Mouse (Mus musculus): Measurements from ENCODE around the gene Tab2. TPM values are rescaled to one million over a fixed set of nuclear protein-coding genes. Genes with fewer than 3 reads are reported as not detected.

The Tab2 gene
- total and polyA plus RNA-seq, 3 experiments: 13.7 to 43.5 (median 30.4) TPM

GRCm38 (mm10) chr10:7968747-7969280 is 12.8 kb upstream of the Tab2 start:
- no peaks in the 10 kb centered on the region for H3K9me3 ChIP-seq (replicated peaks; ENCODE audit: low read length)

GRCm38 (mm10) chr10:7967096-7967495 is 11.1 kb upstream of the Tab2 start:
- Histone ChIP-seq H3K36me3 (replicated peaks in 1 of 2; ENCODE audit: control insufficient read depth in 1 of 2, insufficient read depth in 1 of 2, low read length in 1 of 2) (no peaks in the 10 kb centered on the region), H3K4me3 (replicated peaks in 1 of 3; ENCODE audit: low read depth in 2 of 3, low read length in 2 of 3, poor library complexity in 1 of 3) (no peak overlapping the region), H3K4me1 (ENCODE audit: control insufficient read depth in 1 of 2, insufficient read depth in 2 of 2) (no peaks in the 10 kb centered on the region), H3K4me2 (ENCODE audit: insufficient read depth, low read depth, poor library complexity, severe bottlenecking) (no peak overlapping the region), H3K27me3 (replicated peaks) (no peaks in the 10 kb centered on the region), H3K9ac (ENCODE audit: insufficient read depth, low read depth) (no peak overlapping the region), H3K27ac (ENCODE audit: insufficient read depth, low read depth) (no peak overlapping the region), H3K9me3 (replicated peaks; ENCODE audit: low read length) (no peaks in the 10 kb centered on the region), H3K79me2 (replicated peaks; ENCODE audit: control insufficient read depth, extremely low read depth, insufficient read depth, poor library complexity, severe bottlenecking) (no peaks in the 10 kb centered on the region)
- dilution Hi-C loops (cut with MboI; ENCODE audit: extremely low pct_ligation_motif_present, extremely low pct_unique_long_range_greater_than_20kb, low sequenced_read_pairs) (no loop called here), in situ Hi-C loops (cut with MboI; ENCODE audit: low pct_ligation_motif_present, low pct_unique_long_range_greater_than_20kb, low sequenced_read_pairs) (no loop called here)
- no peak for TF ChIP-seq MAX (IDR thresholded peaks at IDR 0.05; ENCODE audit: low read length)
- TF ChIP-seq CHD1 (IDR thresholded peaks at IDR 0.05; ENCODE audit: low read depth, low read length): no peak
- TF ChIP-seq ETS1 (conservative IDR thresholded peaks at IDR 0.05; ENCODE audit: low read depth, low read length): no peak
- TF ChIP-seq SIN3A (IDR thresholded peaks at IDR 0.05; ENCODE audit: low read length): no peak
- TF ChIP-seq POLR2A (IDR thresholded peaks at IDR 0.05; ENCODE audit: low read depth, low read length): no peak
- TF ChIP-seq USF1 (IDR thresholded peaks at IDR 0.05; ENCODE audit: low read depth, low read length): no peak
- no peak for TF ChIP-seq MAFK (IDR thresholded peaks at IDR 0.05; ENCODE audit: insufficient replicate concordance, low read length)
- no peak for TF ChIP-seq USF2 (conservative IDR thresholded peaks at IDR 0.05; ENCODE audit: low read depth, low read length)
- no peak for TF ChIP-seq ZC3H11A (IDR thresholded peaks at IDR 0.05; ENCODE audit: low read depth, low read length)
- TF ChIP-seq E2F4 (IDR thresholded peaks at IDR 0.05; ENCODE audit: insufficient replicate concordance, low read depth, low read length): no peak
- no peak for DNase-seq (ENCODE audit: extremely low read depth)

More at GRCm38 (mm10) chr10:7968747-7969280, 12.8 kb upstream of the Tab2 start:
- TF ChIP-seq UBTF (IDR thresholded peaks at IDR 0.05; ENCODE audit: low read depth, low read length): no peak
- no peak for TF ChIP-seq MEF2A (IDR thresholded peaks at IDR 0.05; ENCODE audit: borderline replicate concordance, low read depth, low read length)
- no peak for TF ChIP-seq USF2 (conservative IDR thresholded peaks at IDR 0.05; ENCODE audit: low read depth, low read length)
- TF ChIP-seq SMC3 (IDR thresholded peaks at IDR 0.05; ENCODE audit: low read depth, low read length): no peak
- no peak for TF ChIP-seq TCF12 (IDR thresholded peaks at IDR 0.05; ENCODE audit: low read depth, low read length)
- TF ChIP-seq HCFC1 (IDR thresholded peaks at IDR 0.05; ENCODE audit: low read depth, low read length): no peak
- H3K27ac ChIP-seq (ENCODE audit: insufficient read depth, low read depth): no peak overlapping the region
- H3K4me2 ChIP-seq (ENCODE audit: insufficient read depth, low read depth, poor library complexity, severe bottlenecking): no peak overlapping the region
- dilution Hi-C loops (cut with MboI; ENCODE audit: extremely low pct_ligation_motif_present, extremely low pct_unique_long_range_greater_than_20kb, low sequenced_read_pairs) (no loop called here), in situ Hi-C loops (cut with MboI; ENCODE audit: low pct_ligation_motif_present, low pct_unique_long_range_greater_than_20kb, low sequenced_read_pairs) (no loop called here)
- DNase-seq (ENCODE audit: extremely low read depth): no peak
- no peak overlapping the region for H3K9ac ChIP-seq (ENCODE audit: insufficient read depth, low read depth)
- no peaks in the 10 kb centered on the region for H3K27me3 ChIP-seq (replicated peaks)
- no peaks in the 10 kb centered on the region for H3K36me3 ChIP-seq (replicated peaks in 1 of 2; ENCODE audit: control insufficient read depth in 1 of 2, insufficient read depth in 1 of 2, low read length in 1 of 2)
- no peaks in the 10 kb centered on the region for H3K79me2 ChIP-seq (replicated peaks; ENCODE audit: control insufficient read depth, extremely low read depth, insufficient read depth, poor library complexity, severe bottlenecking)
- H3K4me1 ChIP-seq (ENCODE audit: control insufficient read depth in 1 of 2, insufficient read depth in 2 of 2): no peaks in the 10 kb centered on the region
- H3K4me3 ChIP-seq (replicated peaks in 1 of 3; ENCODE audit: low read depth in 2 of 3, low read length in 2 of 3, poor library complexity in 1 of 3): no peak overlapping the region
